Mouse (Mus musculus) embryo, embryonic 11 days (tissue): ENCODE measurements around the gene Gm49425.

Experiments
- DNase-seq: peaks from one replicate; pipeline ENCODE4 v3.0.0-alpha.2; 2015

The Gm49425 gene

DNA sequence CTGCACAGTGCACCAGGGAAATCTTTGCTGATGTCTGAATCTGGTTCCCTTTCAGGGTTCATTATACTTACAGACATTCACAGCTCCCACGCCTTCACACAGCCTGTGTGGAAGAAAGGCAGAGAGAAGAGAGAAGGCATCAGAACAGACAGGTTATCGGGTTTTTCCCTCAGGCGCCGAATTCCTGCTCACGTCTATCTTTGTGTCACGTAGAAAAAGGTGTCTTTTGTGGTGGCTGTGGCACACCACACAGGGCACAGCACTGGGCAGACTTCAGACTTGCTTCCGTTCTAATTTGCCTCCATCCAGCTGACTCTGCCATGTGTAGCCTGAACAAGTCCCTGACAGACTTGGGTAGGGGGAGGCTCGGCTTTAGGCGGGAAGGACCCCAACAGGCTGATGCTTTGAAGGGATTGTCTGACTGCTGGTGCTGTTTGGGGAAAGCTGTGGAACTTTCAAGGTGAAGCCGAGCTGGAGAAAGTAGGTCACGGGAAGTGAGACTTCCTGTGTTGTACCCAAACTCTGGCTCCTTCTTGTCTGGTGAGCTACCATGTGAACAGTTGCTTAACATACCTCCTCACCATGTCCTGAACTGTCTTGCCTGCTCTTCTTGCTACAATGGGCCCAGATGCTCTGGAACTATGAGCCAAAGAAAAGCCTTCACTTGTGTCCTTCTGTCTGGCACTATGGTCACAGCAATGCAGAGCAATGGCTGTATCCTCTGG is 31.0 kb downstream of the Gm49425 start:
- no peak for DNase-seq

DNA sequence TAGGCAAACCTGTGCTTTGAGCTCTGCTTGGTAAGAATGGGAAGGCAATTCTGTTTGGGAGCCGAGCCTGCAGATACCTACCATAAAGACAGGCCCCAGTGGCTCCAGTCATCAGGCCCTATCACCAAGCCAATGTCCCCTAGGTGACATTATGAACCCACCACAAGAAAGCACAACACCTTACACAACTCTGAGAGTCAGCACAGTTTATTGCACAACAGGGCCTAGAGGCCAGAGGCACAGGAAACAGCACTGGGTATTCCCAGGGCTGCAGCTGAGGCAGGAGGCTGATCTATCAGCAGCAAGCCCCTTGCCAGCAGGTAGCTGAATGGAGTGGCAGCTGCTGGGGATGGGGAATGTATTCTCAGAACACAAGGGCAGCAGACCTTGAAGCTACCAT is 32.1 kb downstream of the Gm49425 start:
- no peak for DNase-seq

GRCm38 (mm10) chr15:101483646-101484045 is 33.4 kb downstream of the Gm49425 start:
- DNase-seq: no peak

- no peak for DNase-seq
These were observed 35.0 kb downstream of the Gm49425 start for GRCm38 (mm10) chr15:101482056-101482455.

DNA sequence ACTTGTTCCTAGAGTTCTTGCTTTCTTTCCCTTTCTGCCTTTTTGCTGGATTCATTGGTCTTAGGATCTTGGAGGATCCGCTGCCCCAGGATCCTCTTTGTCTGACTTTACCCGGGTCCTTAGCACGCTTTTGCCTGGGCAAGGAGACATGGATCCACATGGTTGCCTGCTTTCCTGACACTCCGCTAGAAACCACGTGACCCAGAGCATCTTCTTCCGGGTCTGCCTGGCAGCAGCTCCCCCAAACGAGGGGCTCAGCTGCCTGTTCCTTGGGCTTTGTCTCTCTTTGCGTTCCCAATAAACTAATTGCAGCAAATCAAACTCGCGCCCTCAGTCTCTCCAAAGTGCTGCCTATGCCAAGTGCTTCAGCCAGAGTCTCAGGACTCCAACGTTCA is 37.4 kb downstream of the Gm49425 start:
- peak; percentile 50 for DNase-seq

DNA sequence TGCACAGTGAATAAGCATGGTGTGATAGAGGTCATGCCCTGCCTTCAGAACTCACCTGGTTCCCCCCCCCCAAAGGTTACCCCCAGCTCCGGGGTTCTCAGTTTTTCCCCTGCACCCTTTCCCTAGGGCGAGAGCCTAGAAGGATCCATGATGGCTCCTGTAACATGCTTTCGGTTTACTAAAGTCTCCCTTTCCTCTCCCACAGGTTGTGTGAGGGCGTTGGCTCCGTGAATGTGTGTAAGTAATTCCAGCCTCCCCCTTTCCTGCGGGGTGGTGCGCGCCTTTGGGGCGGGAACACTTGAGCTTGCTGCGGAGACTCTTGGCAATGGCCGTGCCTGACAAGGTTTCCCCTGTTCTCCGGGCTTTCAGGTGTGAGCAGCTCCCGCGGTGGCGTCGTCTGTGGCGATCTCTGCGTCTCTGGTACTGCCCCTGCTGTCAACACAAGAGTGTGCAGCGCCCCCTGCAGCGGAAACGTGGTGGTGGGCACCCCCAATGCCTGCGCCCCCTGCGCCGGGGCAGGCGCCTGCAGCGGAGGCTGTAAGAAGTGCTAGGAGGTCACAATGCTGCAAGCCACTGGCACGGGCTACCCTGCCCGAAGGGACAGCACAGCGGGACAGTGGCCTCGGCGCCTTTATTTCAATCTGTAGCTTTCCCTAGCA is 37.9 kb downstream of the Gm49425 start:
- DNase-seq: peak; percentile 78

DNA sequence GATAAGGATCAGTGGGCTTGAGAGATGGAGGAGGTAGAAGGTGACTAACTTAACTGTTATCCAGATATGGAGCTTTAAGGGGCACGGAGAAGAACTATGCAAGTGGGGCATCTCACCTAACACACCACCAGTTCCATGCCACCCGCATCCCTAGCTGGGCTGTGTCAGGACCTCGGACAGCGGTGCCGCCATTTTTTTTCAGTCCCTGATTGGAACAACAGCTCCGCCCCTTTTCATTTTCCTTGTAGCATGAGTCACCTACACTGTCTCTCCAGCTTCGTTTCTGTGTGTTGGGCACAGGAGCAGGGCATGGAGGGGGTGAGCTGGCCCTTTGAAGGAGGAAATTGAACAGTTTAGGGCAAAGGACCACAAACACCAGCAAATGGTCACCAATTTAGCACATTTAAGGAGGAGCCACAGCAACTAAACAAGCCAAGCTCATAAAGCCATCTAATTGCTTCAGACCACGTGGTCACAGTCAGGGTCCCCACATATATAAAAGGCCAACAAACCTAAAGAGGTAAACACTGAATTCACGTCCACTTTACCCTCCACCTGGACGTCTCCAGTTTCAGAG is 44.0 kb downstream of the Gm49425 start, which contains the start of gene Krt86:
TSS of gene Krt86 (plus strand) at position 527 of the 577 bp plus-strand sequence.
- peak; percentile 72 for DNase-seq

- no peak for DNase-seq
These were observed 48.0 kb downstream of the Gm49425 start for GRCm38 (mm10) chr15:101469093-101469492.
